Mouse (Mus musculus): Measurements from ENCODE around the gene Clic3.

GRCm38 (mm10) chr2:25423626-25424025 lies 33.0 kb upstream of the Clic3 start:
- TF ChIP-seq CTCF (IDR thresholded peaks at IDR 0.05; ENCODE audit: borderline replicate concordance, insufficient read depth, low read length) (no peak), POLR2A (IDR thresholded peaks at IDR 0.05; ENCODE audit: low read depth, low read length) (no peak)
